Mouse (Mus musculus) spleen, postnatal 14 days (tissue): ENCODE data around the gene Hcrt.

Experiments used
- DNase-seq, 2 experiments: peaks; one replicate each; pipeline ENCODE4 v3.0.0; 2021 to 2022; ENCODE audit warnings: low spot score in 2 of 2

Hcrt gene

DNA sequence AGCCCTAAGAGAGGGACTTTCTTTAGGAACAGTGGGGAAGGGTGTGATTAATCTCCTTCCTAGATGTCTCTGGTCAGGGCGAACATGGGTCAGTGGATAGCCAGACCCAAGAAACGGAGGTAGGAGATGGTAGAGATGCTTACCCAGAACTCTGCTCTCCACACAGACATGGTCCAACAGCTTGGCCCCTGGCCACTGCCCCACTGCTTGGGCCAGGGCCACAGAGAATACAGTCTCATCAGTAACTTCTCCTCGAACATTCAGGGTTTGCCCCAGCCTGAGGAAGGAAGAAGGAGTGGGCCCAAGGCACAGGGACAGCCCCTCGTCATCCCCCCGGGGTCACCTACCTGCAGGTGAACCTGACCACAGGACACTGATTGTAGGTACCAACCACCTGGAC lies 5.1 kb upstream of the Hcrt start:
- DNase-seq, result no peak

DNA sequence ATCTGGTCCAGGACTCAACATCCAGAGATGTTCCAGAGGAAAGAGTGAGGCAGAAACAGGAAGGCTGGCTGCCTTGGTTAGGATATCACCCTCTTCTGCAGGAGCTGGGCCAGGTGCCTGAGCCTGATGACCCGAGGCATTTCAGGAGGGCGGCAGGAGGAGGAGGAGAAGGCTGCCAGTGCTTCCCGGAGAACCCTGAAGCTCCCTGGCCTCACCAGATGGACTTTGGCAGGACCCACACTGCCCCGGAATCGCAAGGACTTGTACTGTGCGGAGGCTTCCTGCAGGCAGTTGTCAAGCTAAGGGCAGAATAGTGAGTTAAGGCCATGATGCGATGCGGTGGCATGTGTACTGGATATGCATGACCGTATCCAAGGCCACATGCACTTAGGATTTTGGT lies 4.0 kb upstream of the Hcrt start:
- no peak for DNase-seq

DNA sequence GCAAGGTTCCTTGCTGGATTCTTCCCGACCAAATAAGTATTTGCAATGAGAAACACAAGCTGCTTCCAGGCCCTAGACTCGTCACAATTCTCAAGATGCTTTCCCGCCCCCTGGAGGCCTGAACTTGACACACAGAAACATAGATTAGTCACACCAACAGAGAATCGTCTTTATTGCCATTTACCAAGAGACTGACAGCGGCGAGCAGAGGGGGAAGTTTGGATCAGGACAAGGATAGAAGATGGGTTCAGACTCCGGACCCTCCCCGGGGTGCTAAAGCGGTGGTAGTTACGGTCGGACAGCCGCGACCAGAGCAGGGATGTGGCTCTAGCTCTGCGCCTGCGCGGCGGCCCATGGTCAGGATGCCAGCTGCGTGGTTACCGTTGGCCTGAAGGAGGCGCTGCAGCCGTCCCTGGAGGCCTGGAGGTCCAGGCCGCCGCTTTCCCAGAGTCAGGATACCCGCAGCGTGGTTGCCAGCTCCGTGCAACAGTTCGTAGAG lies 1.1 kb downstream of the Hcrt start:
- peak; percentile 53 to 76 for DNase-seq

DNA sequence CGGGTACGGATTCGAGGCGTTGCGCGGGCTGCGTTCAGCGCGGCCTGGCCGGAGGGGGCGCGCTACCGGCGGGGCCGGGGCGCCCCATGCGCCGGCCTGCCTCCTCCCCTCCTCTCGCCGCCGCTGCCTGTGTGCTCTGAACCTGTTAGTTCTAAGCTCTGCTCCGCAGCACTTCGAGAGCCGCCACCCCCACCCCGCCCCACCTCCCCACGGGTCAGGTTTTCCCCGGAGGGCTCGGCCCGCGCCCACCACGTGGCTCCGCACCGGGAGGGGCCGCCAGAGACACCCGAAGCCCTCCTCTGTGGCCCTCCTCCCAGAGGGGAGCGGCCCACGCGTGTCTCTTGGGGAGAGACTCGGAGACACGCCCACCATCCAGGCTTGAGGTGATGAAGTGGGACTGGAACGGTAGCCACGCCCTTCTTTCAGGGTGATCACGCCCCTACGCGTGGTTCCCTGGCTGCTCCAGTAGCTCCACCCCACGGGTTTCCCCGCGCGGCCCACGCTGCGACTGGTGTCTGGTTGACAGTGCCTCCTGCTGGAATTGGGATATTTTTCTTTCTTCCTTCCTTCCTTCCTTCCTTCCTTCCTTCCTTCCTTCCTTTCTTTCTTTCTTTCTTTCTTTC lies 3.0 kb downstream of the Hcrt start, which contains the start of gene Kcnh4:
Gene Kcnh4, minus strand, starts transcription at position 332 of the 623 bp plus-strand sequence.
- DNase-seq, result peak; percentile 46 to 63

DNA sequence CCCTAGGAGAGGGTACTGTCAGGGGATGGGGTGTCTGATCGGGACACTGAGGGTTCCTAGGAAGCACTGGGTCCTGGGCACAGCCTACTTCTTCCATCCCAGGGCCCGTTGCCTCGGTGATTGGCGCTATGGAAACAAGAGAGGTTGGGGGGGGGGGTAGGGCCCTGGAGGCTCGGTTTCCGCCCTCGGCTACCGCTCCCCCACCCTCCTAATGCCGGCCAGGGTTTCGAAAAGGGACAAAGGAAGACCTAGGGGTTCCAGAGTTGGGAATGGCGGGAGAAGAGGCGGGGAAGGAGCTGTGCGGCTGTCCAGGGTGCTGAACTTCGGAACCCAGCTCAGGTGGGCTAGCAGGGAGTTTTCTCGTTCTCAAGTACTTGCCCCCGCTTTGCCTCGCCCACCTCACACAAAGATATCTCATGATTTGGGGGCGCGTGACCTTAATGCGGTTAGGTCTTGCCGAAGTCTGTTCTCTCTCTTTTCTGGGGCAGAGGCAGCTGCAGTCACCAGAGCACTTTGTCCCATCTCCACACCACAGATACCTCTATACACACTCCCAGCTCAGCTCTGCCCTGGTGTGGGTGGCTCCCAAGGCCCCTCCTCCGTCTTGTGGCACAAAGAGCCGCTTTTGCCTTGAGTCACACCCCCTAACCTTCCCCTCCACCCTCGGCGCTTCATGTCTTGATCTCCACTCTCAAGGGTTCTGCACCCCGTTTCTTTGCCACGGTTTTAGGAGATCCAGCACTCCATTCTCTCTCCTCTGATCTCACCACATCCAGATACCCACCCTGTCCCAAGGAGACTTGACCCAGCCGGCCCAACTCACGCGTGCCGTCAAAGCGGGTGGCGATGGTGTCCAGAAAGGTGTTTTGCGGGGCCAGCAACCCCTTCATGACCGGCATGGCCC lies 3.8 kb downstream of the Hcrt start:
- no peak for DNase-seq

DNA sequence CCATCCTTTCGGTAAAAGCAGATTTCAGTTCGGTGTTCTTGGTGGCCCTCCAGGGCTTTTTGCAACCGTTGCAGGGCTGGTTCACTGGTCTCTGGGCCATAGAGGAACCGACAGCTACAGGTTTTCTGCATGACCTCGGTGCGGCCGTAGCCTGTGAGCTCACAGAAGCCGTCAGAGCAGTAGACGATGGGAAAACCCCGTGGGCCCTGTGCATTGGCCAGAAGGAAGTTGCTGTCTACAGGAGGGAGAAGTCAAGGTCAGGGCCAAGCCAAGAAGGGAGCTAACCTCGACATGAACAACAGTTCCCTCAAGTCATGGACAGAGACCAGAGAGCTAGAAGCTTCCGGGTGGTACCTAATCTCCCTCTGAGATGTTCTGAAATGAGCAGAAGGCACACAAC lies 5.2 kb downstream of the Hcrt start:
- no peak for DNase-seq

DNA sequence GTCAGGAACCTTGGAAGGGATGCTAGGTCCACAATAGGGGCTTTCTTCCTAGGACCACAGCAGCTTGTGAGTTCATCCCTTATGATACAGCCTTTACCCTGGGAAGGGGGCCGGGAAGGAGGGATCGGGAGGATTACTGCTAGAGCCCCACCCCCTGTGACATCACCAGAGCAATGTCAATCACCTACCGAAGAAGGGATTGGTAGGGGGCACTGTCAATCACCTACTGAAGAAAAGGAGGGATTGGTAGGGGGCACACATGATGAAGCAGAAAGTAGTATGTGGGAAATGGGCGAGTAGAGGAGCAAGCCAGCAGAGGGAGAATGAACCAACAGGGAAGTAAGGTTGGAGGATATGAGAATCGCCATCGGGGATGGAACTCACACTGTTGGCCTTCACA lies 6.3 kb downstream of the Hcrt start:
- no peak for DNase-seq

DNA sequence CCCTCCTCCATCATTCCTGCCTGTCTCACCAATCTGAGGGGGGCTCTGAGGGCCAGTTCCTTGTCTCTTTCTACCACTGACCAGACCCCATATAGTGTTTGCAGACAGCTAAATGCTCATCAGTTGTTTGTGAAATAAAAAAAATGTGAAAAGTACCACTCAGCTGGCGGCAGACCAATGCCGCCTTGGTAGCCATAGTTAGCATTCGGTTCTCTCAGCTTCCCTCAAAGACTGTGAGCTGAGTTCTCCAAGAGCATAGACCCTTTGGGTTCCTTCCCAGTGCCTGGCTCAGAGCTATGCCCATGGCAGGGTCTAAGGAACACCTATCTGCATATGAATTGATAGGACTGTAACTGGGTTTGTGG lies 8.1 kb downstream of the Hcrt start:
- DNase-seq, result no peak

DNA sequence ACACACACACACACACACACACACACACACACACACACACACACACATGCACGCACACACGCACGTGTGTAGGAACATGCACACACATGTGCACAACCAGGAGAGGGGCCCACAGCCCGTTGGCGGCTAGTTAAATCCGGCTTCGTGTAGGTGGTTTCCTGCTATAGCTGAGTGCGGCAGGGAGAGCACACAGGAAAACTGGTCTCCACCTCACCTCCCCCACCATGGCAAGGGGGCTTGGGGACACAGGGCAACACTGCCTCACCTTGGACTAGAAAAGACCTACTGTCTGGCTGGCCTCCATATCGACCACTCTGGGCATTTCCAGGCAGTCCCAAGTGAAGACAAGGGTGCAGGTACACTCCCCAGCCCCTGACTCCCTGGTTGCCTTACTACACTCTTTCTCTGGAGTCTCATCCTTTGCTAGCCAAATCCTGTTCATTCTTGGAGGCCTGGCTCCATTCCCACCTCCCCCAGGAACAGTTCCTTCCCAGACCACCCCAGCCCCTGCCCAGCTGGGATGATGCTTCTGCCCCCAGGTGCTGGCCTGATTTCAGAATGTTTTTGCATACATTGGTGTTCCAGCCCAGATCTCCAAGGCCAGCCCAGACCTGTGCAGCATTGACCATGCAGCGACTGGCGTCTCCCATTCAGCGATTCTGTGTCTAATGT lies 8.6 kb downstream of the Hcrt start:
- DNase-seq, result no peak

DNA sequence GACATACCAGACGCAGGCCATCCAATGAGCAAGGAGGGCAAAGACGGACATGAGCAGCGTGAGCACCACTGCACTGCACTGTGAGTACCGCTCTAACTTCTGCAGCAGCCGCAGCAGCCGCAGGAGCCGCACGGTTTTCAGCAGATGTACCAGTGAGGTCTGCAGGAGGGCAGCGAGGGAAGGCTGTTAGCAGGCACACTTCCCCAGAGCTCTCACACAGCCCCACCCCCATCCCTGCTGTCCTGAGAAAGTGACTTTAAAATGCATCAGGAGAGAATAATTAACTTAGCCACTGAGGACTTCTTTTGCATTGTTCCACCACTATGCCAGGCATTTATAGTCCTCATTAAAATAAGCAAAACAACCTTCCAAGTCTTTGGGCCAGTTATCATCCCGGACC lies 10.4 kb downstream of the Hcrt start:
- no peak for DNase-seq

DNA sequence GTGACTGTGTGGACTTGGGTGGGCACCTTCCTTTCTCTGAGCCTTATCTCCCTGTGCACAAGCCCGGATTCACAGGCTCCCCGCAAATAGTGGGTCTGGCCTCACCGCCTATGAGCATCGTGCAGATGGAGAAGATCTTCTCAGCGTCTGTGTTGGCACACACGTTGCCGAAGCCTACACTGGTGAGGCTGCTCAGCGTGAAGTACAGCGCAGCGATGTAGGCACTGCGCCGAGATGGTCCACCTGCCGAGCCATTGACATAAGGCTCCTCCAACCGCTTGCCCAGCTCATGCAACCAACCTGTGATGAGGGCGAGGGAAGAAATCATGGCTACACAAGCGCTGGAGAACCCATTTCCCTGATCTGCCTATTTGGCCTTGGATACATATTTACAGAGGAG lies 12.6 kb downstream of the Hcrt start:
- no peak for DNase-seq

DNA sequence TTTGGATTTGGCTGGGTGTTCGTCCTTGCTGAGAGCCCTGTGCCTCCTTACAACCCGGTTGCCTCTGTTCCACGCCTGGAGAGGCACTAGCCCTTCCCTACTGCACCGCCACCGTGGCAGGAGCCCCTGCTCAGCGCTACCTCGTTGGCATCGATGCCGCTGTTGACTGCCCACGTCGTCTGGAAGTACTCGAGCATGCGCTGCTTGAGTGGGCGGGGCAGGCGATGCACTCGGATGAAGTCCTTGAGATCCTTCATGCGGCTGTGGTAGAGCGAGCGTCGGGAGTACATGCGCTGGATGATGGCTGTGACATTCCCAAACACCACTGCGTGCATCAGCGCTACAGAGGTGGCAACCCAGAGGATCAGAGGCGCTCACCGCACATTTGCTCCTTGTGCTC lies 13.3 kb downstream of the Hcrt start:
- DNase-seq, result no peak

DNA sequence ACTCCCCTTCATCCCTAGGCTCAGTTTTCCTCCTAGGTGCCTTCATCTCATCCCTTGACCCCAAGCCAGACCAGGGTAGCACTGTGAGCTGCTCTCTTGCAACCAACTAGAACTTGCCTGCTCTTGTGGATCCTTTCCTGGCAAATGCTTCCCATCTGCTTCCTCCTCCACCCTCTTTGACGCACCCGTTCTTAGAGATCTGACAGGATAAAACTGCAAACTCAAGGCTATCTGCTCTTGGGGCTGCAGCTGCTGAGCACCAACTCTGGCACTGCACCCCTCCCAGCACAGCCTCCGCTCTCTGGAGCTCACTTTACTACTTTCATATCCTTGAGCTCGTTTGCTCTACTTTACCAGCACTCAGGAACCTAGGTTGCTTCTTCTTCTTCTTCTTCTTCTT lies 14.1 kb downstream of the Hcrt start:
- no peak for DNase-seq

DNA sequence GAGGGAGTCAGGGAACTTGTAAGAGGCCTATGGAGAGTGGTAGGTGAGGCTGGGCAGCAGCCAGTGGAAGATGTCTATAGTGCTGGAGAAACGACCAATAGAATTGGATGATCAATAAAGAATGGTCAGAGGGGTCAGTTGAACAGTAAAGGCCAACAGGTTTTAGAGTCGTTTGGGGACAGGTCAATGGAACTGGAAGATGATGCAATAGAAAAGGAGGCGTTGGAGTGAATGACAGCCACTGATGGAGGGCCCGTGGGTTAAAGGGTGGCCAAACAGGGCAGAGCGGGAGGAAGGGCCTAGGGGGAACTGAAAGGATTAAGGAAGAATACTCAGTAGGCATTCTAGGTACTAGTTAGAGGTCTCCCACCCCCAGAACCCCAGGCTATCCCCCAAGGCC lies 15.6 kb downstream of the Hcrt start:
- DNase-seq, result no peak

DNA sequence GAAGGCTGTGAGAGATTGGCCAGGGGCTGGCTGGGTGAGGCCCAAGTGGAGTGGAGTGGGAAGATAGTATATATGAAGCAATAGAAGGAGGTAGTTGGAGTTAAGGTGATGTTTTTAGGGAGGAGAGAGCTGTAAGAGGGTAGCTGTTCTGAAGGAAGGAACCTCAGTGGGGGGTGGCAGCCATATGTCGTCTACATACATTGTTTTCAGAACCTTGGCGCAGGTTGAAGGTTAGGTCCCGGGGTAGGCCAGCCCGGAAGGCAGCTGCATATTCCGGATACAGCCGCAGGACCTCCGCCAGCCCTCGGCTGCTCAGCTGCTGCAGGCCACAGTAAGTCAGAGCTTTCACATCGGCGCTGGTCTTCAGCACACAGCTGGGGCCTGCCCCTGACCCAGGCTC lies 16.2 kb downstream of the Hcrt start:
- DNase-seq, result no peak

DNA sequence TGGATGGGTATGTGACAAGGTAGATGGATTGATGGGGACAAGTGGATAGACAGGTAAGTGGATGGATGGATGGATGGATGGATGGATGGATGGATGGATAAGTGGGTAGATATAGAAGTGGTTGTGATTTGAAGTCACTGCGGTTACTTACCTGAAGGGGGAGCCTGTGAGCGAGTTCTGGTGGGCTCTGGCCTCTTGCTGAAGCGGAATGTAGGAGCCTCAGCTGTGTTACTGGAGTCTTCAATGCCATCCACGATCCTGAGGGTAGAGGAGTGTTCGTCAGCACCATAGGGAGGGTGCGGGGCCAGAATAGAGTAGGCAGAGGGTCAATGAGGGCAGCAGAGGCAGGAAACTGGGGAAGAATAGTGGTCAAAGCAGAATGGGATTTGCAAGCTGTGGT lies 17.6 kb downstream of the Hcrt start:
- peak in 1 of 2 experiments; percentile 44 for DNase-seq

DNA sequence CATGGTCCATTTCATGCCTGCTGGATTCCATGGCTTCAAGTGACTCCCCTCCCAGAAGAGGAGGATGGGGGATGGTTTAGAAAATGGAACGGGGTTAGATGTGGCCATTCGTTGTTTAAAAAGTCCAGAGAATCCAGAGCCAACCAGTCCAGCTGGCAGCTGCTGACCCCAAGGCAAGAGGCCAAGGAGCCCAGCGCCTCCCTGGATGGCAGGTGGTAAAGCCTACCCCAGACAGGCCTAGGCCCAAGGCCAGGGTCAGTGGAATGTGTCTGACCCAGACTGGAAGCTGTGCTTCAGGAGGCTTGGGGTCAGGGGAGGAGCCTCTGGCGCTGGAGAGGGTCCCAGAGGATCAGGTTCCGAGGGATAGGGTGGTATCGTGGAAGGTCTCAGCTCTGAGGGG lies 21.4 kb downstream of the Hcrt start:
- no peak for DNase-seq

DNA sequence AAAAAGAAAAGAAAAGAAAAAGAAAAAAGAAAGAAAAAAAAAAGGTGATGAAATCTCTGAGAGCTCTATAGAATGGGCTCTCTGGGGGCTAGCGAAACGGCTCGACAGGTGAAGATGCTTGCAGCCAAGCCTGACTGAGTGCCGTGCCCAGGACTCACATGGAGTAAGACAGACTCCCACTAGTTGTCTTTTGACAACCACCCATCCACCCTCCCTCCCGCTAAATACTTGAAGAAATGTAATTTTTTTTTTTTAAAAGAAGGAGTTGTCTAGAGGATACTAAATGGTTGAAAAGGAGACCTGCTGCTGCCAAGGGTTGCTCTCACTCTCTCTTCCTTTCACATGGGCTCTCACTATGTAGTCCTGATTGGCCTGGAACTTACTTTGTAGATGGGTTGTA lies 24.0 kb downstream of the Hcrt start:
- no peak for DNase-seq

DNA sequence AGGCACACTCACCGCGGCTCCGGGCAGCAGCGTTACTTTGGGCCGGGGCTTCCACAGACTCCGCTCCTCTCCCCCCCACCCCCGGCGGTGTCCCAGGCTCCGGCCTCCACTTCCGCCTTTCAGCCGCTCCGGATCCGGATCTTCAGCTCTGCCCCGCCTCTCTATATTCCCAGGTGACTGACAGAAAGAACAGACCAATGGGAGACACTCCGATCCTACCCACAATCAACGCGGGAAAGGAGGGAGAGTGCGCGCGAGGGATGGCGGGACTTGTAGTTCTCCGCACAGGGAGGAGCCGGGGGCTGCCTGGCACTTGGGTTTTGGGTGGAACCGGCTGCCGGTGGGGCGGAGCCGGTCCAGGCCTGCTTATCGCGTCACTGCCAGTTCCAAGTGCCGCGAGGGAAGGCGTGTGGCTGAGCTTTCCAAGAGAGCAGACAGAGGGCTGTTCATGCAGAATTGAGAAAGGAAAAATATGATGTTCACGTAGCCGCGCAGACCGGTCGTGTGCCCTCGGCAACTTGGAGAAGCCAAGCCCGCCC lies 24.6 kb downstream of the Hcrt start, which contains the start of gene Rab5c:
Gene Rab5c, minus strand, starts transcription at position 150 of the 539 bp plus-strand sequence.
- DNase-seq, result peak; percentile 96 to 98

DNA sequence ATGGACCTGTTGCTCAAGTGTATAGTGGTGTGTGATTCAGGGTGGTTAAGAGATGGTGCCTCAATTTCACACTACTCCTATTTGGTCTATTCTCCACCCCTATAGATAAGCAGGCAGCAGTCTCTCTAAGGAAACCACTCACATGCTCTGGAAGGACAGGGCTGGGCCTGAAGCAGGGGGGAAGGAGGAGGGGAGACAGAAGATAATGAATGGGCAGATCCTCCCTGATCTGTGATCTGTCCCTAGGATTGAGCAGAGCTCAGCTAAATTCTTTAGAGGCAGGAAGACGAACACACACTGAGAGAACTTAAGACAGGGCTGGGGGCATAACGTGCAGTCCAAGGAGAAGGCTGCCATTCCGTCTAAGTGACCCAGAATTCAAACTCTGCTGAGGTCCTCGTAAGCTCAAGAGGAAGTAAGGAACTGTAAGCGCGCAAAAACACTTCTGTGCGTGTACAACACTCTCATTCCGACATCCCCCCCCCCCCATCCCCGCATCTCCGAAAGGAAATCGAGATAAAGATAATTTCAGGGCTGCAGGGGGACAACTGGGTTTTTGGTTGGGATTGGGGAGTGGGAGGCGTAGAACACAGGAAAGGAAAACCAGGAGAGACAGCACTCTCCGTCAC lies 25.5 kb downstream of the Hcrt start:
- DNase-seq, result no peak

DNA sequence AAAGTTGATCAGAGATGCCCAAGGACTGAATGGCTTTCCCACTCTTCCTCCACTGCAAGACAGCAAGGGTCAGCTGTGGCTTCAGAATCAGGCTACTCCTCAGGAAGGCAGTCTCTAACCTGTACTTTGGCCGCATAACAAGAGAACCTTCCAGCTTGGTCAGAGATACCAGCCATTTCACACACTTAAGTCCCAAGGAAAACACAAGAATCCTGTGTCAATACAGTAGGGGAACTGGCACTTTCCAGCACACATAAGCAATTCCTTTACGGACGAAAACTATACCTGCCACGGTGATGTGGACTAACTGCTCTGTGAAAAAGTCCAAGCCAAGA lies 26.0 kb downstream of the Hcrt start:
- no peak for DNase-seq
